Mouse (Mus musculus) embryo, embryonic 11.5 days (tissue): ENCODE results near the gene Ccnjl.

Experiments
- DNase-seq: peaks from one replicate; pipeline ENCODE4 v3.0.0-alpha.2; 2012; ENCODE audit warnings: low read depth, low spot score

Ccnjl gene

DNA sequence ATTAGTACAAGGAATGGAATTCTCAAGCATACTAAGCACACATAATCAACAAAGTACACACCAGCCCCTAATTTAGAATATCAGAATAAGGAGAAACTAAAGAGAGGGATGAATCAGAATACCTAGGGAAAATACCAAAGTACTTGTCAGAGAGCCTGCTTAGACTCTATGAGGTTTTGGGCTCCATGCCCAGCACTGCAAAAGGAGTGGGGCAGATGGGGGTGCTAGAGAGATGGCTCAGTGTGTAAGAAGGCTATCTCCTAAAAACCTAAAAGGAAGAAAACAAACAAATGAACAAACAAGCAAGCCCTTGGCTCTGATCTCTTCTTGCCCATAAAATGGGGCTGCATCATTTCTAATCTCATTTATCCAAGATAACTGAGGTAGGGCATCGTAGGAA lies 95.8 kb downstream of the Ccnjl start:
- no peak for DNase-seq

DNA sequence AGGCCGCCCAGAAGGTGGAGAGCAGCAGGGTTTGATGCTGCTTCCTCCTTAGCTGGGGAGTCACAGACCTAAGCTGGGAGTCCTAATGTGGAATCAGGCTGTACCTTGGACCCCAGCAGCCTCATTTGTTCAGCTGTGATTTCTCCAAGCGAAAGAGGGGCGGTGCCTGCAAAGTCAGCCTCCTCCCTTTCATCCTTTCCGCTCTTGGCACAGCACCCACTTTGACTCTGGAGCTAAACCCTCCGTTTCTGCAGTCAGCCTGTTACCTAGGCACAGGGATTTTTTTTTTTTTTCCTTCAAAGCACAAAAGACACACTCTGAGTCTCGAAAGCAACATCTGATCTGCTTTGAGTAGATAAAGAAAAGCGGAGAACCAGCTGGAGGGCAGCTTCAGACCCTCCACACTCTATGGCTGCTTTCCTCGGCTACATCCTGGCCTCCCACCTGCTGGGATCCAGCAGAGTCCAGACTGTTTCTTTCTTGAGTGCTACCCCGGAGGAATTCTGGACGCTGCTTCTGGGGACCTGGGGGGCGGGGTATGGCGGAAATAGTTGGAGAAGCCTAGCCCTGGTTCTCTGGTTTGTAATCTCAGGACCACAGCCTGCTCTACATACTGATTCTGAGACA lies 97.8 kb downstream of the Ccnjl start:
- DNase-seq: no peak

DNA sequence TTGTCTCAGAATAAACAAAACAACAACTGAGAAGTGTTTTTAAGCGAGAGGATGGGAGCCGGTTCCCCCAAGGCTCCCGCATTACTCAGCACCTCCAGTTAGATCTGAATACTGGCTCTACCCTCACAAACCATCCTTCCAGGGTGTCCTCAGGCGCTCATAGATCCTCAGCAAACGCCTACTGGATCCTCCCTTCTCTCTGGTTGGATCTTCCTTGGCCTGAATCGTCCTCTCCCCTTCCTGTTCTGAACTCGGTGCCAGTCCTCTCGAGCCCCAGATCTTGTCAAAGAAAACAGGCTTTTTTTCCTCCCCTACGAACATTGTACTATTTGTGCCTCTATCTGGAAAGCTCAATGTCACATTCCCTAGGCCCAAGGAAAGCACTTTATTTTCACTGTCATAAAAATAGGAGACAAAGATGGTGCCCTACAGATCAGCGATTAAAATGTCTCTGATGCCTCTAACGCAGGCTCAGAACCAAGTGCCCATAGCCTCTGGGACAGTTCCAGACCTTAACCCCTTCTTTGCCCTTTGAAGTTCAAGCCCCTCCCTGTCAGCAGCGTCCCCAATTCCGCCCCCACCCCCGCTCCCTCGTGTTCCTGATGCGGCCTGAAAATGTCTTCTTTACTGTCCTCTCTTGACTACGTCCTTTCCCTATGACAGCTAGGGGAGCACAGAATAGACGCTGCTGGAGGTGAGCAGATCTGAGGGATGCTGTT lies 98.5 kb downstream of the Ccnjl start:
- DNase-seq: no peak

DNA sequence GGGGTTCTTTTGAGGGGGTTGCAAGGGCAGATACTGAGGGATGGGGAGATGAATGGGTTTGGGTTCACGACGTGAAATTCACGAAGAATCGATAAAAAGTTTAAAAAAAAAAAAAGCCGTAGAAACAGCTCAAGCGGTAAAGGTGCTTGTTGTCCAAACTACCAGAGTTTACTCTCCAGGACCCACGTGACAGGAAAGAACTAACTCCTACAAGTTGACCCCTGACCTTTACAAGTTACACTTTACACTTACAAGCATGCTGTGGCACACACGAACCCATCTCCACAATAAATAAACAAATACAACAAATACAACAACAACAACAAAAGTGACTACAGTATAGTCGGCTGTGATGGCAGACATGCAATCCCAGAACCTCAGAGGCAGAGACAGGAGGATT lies 103.1 kb downstream of the Ccnjl start:
- DNase-seq: no peak

DNA sequence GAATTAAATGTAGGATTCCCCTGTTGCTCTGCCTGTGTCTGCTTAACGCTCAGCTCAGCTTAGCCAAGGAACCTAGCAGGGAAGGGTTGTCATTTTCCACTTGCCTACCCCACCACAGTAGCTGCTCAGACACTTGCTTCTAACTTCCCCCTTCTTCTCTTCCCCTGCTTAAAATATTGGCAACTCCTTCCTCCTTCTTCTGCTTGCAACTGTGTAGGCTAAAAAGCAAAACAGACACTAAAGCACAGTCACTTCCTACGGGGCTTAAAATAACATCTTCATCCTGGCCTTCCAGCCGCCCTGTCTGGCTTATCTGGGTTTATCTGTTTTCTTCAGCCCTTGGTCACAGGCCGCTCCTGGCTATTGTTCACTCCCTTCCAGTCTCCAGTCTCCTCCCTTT lies 104.0 kb downstream of the Ccnjl start:
- DNase-seq: no peak

DNA sequence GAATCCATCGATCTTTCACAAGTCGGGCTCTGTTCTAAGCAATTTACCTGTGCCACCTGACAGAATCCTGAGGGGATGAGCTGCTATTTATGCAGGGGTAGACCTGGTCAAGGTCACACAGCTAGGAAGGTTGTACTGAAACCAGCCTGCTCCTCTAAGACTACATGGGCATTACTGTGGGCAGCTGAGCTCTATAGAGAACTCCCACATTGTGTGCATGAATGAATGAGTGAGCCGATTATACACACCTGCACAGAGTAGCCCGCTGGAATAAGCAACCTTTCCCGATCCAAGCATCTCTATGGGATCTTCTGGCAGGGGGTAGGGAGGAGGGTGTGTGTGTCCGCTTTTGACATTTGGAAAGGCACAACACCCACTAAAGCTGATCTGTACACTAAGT lies 104.6 kb downstream of the Ccnjl start:
- no peak for DNase-seq

DNA sequence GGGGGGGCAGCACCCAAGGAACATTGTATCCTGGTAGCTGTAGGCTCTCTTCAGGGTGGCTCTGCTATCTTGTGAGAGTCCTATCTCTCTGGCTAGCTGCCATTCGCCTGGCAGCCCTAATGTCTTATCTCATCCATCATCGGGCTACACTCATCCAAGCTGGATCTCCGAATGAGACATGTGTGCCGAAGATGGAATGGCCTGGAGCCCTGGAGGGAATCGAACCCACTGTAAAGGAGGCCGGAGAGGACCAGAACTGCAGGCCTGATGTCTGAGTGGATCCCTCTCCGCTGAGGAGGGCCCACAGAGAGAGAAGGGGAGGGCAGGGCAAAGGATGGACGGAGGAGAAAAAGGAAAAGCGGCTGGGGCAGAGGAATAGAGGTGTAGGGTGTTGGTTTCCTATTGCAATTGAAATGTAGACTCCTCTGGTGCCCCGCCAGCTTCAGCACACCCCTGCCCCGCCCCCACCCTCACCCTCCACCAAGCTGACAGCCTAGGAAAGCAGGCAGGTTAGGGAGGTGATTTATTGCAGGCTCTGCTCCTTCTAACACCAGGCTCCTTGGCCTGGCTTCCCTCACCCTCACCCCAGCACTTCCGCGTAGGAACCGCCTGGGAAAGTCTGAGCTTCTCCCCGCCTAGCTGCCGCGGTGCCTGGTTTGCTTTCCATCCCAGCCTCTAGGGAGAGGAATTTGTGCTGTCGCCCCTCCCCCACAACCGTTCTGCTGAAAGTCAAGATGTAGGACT lies 105.2 kb downstream of the Ccnjl start:
- peak; percentile 70 for DNase-seq
